Mouse (Mus musculus): ENCODE data around the gene Tent4b. TPM values are rescaled to one million over a fixed set of nuclear protein-coding genes. Genes with fewer than 3 reads are reported as not detected.

Gene Tent4b
- total RNA-seq, 2 experiments from 2014 or later, result 40.5 to 45.4 TPM

GRCm38 (mm10) chr8:88227851-88228250 is 28.8 kb downstream of the Tent4b start:
- intact Hi-C loops (cut with DNase I), result no loop called here
- no peak for DNase-seq

DNA sequence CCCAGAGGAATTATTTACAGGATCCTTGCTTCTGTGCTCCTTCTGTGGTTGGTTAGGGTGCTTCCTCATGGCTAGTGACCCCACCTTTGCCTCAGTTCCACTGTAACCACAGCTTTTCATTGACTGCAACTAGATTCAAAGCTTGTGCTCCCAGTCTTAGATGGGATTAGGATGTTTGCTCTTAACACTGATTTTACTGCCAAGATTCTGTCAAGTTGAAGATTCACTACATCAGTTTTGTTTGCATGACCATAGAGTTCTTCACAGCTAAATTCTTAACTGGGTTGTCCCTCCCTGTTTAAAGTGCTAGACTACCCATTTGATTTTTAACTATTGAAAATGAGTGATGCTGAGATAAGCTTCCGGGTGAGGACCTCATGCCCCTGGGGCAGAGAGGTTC is 29.3 kb downstream of the Tent4b start:
- no peak for DNase-seq
- intact Hi-C loops (cut with DNase I), result no loop called here

DNA sequence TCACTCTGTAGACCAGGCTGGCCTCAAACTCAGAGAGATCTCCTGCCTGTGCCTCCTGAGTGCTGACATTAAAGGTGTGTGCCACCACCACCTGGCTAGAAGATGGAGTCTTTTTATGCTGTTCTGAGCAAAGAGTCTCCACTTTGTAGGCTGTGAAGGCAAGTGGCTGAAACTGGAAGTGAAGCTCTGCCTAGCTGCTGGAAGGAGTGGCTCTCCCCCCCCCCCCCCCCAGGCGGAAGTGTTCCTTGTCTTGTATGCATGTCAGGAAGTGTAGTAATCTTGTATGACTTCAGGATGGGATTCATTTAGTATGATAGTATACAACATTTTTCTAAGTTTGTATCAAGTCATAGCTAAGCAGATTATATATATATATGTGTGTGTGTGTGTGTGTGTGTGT is 29.8 kb downstream of the Tent4b start:
- no peak for DNase-seq
- intact Hi-C loops (cut with DNase I), result no loop called here

DNA sequence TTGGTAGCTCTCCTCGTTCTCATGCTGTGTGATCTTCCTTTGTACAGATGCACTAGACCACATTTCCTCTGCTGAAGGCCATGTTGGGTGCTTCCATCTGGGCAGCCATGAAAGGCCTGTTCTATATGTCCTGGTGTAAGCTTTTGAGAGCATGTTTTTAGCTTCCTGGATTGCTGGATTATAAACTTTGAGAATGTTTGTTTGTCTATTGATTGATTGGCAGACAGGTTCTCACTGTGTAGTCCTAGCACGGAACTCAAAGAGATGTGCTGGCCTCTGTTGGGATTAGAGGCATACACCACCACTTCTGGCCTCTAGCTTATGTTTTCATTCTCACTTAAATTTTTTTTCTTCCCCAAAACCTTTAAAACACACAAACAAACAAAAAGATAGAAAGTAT is 37.7 kb downstream of the Tent4b start:
- DNase-seq, result no peak
- intact Hi-C loops (cut with DNase I), result no loop called here

GRCm38 (mm10) chr8:88237606-88238005 is 38.6 kb downstream of the Tent4b start:
- no peak for DNase-seq
- intact Hi-C loops (cut with DNase I), result no loop called here

DNA sequence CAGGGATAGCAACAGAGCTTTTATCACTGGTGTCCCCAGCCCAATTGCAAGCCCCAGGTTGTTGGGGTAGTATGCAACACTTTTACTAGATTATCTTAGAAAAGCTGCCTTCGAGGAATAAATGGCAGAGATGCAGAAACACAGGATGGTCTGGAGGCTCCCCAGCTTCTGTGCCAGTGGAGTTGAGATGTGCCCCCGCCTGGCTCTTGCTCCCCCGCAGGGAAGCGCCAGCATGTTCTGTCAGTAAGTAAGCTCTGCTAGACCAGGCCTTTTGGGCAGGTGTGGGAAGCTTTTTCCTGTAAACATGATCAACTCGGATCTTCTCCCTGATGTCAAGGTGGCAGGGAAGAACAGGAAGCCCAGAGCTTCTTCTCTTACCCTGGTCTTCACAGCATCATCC is 40.3 kb downstream of the Tent4b start:
- intact Hi-C loops (cut with DNase I), result no loop called here
- no peak for DNase-seq

DNA sequence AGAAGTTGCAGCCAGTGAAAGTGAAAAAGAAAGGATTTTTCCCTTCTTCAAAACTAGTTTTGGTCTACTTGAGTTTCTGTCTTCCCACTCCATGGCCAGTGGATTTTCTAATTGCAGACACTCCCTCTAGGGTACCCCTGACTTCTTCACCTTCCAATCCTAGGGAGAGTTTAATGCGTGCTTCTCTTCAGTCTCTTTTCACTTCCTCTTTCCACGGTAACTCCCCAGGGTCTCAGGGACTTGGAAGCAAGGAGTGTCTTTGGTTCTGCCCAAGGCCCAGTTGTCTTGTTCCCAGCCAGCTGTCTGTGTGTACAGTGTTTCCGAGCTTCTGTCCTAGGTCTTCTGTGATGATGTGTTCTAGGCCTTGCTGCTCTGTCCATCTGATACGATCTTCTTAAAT is 42.9 kb downstream of the Tent4b start:
- no peak for DNase-seq
- intact Hi-C loops (cut with DNase I), result no loop called here

GRCm38 (mm10) chr8:88244298-88244697 is 45.3 kb downstream of the Tent4b start:
- intact Hi-C loops (cut with DNase I), result no loop called here
- DNase-seq, result peak; percentile 50

- peak; percentile 62 for DNase-seq
- intact Hi-C loops (cut with DNase I), result no loop called here
Observed at GRCm38 (mm10) chr8:88252791-88253190, 53.8 kb downstream of the Tent4b start.

GRCm38 (mm10) chr8:88254957-88255356 is 55.9 kb downstream of the Tent4b start:
- intact Hi-C loops (cut with DNase I), result no loop called here

GRCm38 (mm10) chr8:88258024-88258423 is 59.0 kb downstream of the Tent4b start:
- DNase-seq, result no peak
- intact Hi-C loops (cut with DNase I), result no loop called here

More at GRCm38 (mm10) chr8:88254957-88255356, 55.9 kb downstream of the Tent4b start:
- no peak for DNase-seq

DNA sequence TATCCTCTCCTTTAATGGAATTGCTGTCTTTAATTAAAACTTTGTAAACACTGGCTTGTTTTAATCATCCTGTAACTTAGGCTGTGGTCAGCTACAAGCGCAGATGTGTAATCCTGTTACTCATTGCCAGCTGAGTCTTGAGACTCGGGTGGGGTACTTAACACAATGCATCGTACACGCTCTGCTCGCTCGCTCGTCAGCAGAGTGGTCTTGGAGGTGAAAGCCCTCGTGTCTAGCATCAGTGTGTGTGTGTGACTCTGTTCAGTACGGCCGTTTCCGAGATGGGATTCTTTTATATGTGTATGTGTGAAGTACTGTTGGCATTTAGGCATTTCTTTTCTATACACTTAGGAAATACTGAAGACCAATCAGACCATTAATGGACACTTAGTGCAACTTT is 59.5 kb downstream of the Tent4b start:
- intact Hi-C loops (cut with DNase I), result no loop called here
- no peak for DNase-seq

GRCm38 (mm10) chr8:88260466-88260980 is 61.5 kb downstream of the Tent4b start:
- intact Hi-C loops (cut with DNase I), result loop anchor here (10.0 kb wide), 1 partner anchor 494 kb away; no protein-coding TSS in a partner anchor
- DNase-seq, result no peak

GRCm38 (mm10) chr8:88262831-88263635 is 64.0 kb downstream of the Tent4b start:
- no peak for DNase-seq
- intact Hi-C loops (cut with DNase I), result loop anchor here (10.0 kb wide), 1 partner anchor 492 kb away; no protein-coding TSS in a partner anchor

DNA sequence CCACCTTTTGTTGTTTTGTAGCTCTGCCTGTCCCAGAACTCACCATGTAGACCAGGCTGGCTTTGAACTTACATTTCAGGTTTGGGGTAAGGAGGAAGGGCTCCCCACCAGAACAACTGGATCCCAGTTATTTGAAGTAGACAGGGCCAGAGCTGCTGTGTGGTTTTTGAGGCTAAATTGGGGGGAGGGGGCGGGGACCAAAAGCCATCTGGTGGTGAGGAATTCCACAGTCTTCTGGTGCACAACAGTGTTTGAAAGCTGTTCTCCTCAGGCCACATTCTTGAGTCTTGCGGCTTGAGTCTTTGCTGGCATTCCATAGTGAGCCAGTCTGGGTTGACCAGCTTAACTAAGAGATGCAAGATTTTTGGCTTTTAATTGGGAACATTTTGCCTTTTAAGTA is 66.5 kb downstream of the Tent4b start:
- DNase-seq, result no peak
- intact Hi-C loops (cut with DNase I), result loop anchor here (5.0 to 10.0 kb wide), 3 partner anchors 92 to 489 kb away; no protein-coding TSS in a partner anchor

DNA sequence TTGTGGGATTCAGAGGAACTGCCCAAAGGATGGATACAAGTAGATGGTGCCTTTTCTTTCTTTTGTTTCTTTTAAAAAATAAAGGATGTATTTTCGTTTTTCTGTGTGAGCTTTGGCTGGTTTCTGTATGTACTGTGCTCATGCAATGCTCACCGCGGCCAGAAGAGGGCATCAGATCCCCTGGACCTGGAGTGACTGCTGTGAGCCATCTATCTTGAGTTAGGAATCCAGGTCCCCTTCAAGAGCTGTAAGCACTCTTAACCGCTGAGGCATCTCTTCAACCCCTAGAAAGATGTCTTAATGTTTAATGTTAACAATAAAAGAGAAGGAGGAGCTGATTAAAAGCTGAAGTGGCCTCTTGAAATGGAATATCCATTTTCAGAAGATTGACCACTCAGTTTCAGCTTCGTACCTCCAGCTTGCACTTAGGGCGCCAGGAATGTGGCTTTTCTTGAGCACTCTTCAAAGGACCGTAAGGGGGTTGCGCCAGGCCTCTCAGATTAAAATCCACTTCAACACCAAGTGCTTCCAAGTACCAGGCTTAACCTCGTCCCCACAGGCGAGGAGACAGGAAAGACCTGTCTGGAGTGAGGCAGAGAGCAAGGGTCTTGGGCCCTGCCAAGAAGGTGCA is 67.3 kb downstream of the Tent4b start:
- peak; percentile 88 for DNase-seq
- intact Hi-C loops (cut with DNase I), result loop anchor here (5.0 to 10.0 kb wide), 3 partner anchors 91 to 489 kb away; no protein-coding TSS in a partner anchor

GRCm38 (mm10) chr8:88266801-88267403 is 67.9 kb downstream of the Tent4b start:
- intact Hi-C loops (cut with DNase I), result loop anchor here (5.0 to 10.0 kb wide), 3 partner anchors 90 to 488 kb away; no protein-coding TSS in a partner anchor
- no peak for DNase-seq

GRCm38 (mm10) chr8:88269107-88269875 is 70.3 kb downstream of the Tent4b start:
- intact Hi-C loops (cut with DNase I), result loop anchor here (5.0 to 10.0 kb wide), 3 partner anchors 88 to 486 kb away; no protein-coding TSS in a partner anchor
- DNase-seq, result no peak

GRCm38 (mm10) chr8:88270086-88270485 is 71.1 kb downstream of the Tent4b start:
- intact Hi-C loops (cut with DNase I), result no loop called here
- DNase-seq, result no peak

Data from left cerebral cortex, postnatal 4 days (tissue).